Mouse (Mus musculus): ENCODE data around the gene Dock2. TPM values are rescaled to one million over a fixed set of nuclear protein-coding genes. Genes with fewer than 3 reads are reported as not detected.

The Dock2 gene
- polyA plus RNA-seq, 1 experiment: 35.9 TPM

GRCm38 (mm10) chr11:34492223-34492622 lies 291.5 kb downstream of the Dock2 start:
- peaks cover 24% of the 10 kb centered on the region for H3K36me3 ChIP-seq (ENCODE audit: control insufficient read depth, insufficient read depth, low read length)
- no peaks in the 10 kb centered on the region for H3K27me3 ChIP-seq (ENCODE audit: control insufficient read depth, insufficient read depth, low read length)
- no peak overlapping the region for H3K27ac ChIP-seq (ENCODE audit: insufficient read depth, low read length)
- DNase-seq (ENCODE audit: low read depth in 1 of 2, low spot score in 2 of 2): no peak
- H3K4me3 ChIP-seq (ENCODE audit: extremely low read depth, insufficient read depth, insufficient read length): no peak overlapping the region
- H3K4me1 ChIP-seq (ENCODE audit: control insufficient read depth, insufficient read depth, insufficient read length): peaks cover 2% of the 10 kb centered on the region; the same call in 1 of the 2 replicates
- TF ChIP-seq CTCF (IDR thresholded peaks at IDR 0.05; ENCODE audit: extremely low read depth, insufficient read depth, insufficient read length, insufficient replicate concordance) (no peak), POLR2A (IDR thresholded peaks at IDR 0.05; ENCODE audit: low read depth, low read length) (no peak)
- 86% methylated on average over 2 of the region's 2 CpGs for WGBS

- H3K4me1 ChIP-seq (ENCODE audit: control insufficient read depth, insufficient read depth, insufficient read length): peaks cover 2% of the 10 kb centered on the region; the same call in 1 of the 2 replicates
- no peak overlapping the region for H3K27ac ChIP-seq (ENCODE audit: insufficient read depth, low read length)
- H3K4me3 ChIP-seq (ENCODE audit: extremely low read depth, insufficient read depth, insufficient read length): no peak overlapping the region
- no peaks in the 10 kb centered on the region for H3K27me3 ChIP-seq (ENCODE audit: control insufficient read depth, insufficient read depth, low read length)
- H3K36me3 ChIP-seq (ENCODE audit: control insufficient read depth, insufficient read depth, low read length): peaks cover 16% of the 10 kb centered on the region
- 74% methylated on average over 6 of the region's 6 CpGs for WGBS
- no peak for DNase-seq (ENCODE audit: low read depth in 1 of 2, low spot score in 2 of 2)
- TF ChIP-seq POLR2A (IDR thresholded peaks at IDR 0.05; ENCODE audit: low read depth, low read length) (no peak), CTCF (IDR thresholded peaks at IDR 0.05; ENCODE audit: extremely low read depth, insufficient read depth, insufficient read length, insufficient replicate concordance) (no peak)
Measured at GRCm38 (mm10) chr11:34489548-34489947, 294.1 kb downstream of the Dock2 start.

DNA sequence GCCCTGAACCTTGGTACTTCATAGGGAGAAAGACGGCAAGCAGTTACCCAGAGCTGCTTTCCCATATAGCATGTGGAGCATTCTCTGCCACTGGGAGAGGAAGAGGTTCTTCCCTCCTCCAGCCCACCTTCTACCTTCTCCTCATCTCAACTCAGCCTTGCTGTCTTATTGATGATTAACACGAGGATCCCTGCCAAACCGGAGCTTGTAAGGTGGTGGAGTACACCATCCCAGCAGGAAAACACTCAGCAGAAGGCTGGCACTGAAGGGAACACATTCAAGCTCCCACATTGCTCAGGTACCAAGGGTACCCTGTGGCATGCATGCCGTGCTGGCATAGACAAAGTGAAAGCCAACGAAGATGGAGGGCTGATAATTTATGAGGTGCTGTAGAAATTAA lies 304.4 kb downstream of the Dock2 start:
- Histone ChIP-seq H3K27me3 (ENCODE audit: control insufficient read depth, insufficient read depth, low read length) (no peaks in the 10 kb centered on the region), H3K4me1 (ENCODE audit: control insufficient read depth, insufficient read depth, insufficient read length) (no peaks in the 10 kb centered on the region), H3K36me3 (ENCODE audit: control insufficient read depth, insufficient read depth, low read length) (peaks cover 15% of the 10 kb centered on the region), H3K27ac (ENCODE audit: insufficient read depth, low read length) (no peak overlapping the region), H3K4me3 (ENCODE audit: extremely low read depth, insufficient read depth, insufficient read length) (no peak overlapping the region)
- no peak for DNase-seq (ENCODE audit: low read depth in 1 of 2, low spot score in 2 of 2)
- TF ChIP-seq CTCF (IDR thresholded peaks at IDR 0.05; ENCODE audit: extremely low read depth, insufficient read depth, insufficient read length, insufficient replicate concordance): no peak
- TF ChIP-seq POLR2A (IDR thresholded peaks at IDR 0.05; ENCODE audit: low read depth, low read length): no peak
- 89% methylated on average over 5 of the region's 5 CpGs for WGBS

DNA sequence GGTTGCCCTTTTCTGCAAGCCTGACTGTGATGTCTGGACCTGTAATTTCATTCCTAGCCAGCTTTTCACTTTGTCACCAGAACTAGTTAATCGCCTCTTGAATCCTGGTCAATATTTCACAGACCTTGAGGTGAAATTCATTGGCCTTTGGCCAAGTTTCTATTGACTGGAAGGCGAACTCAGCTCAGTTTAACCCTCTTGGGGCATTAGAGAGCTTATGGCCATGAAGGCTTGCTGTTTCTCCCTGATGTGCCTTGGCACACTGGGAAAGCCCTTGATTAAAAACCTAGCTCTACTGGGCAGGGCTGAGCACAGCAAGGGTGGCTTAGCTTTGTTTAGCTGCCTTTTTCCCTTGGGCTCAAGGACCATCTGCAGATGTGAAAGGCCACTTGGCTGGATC lies 313.9 kb downstream of the Dock2 start:
- WGBS: 91% methylated on average over 2 of the region's 2 CpGs
- DNase-seq (ENCODE audit: low read depth in 1 of 2, low spot score in 2 of 2): no peak

DNA sequence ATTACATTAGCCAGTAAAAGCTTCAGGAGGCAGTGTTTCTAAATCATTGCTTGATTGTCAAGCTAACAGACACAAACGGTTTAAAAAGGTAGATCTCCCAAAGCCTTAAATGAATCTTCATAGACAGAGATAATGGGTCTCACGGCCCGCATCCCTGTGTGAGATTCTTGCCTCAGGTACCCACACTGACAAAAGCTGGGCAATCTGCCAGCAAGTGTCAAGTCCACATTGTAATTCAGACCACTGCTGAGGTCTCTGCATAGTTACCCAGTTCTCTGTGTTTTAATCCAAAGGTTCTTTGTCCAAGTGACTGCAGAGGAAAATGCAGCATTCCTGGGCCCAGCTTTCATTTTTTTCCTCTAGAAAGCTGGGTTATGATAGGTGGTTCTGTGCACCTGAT lies 315.1 kb downstream of the Dock2 start:
- Histone ChIP-seq H3K27me3 (ENCODE audit: control insufficient read depth, insufficient read depth, low read length) (no peaks in the 10 kb centered on the region), H3K4me1 (ENCODE audit: control insufficient read depth, insufficient read depth, insufficient read length) (no peaks in the 10 kb centered on the region), H3K36me3 (ENCODE audit: control insufficient read depth, insufficient read depth, low read length) (peaks cover 7% of the 10 kb centered on the region), H3K4me3 (ENCODE audit: extremely low read depth, insufficient read depth, insufficient read length) (no peak overlapping the region), H3K27ac (ENCODE audit: insufficient read depth, low read length) (no peak overlapping the region)
- TF ChIP-seq POLR2A (IDR thresholded peaks at IDR 0.05; ENCODE audit: low read depth, low read length) (no peak), CTCF (IDR thresholded peaks at IDR 0.05; ENCODE audit: extremely low read depth, insufficient read depth, insufficient read length, insufficient replicate concordance) (no peak)
- no peak for DNase-seq (ENCODE audit: low read depth in 1 of 2, low spot score in 2 of 2)
- WGBS: 91% methylated on average over 3 of the region's 3 CpGs

More for the DNA sequence above, 313.9 kb downstream of the Dock2 start:
- Histone ChIP-seq H3K4me3 (ENCODE audit: extremely low read depth, insufficient read depth, insufficient read length) (no peak overlapping the region), H3K27me3 (ENCODE audit: control insufficient read depth, insufficient read depth, low read length) (no peaks in the 10 kb centered on the region), H3K36me3 (ENCODE audit: control insufficient read depth, insufficient read depth, low read length) (peaks cover under 1% of the 10 kb centered on the region), H3K4me1 (ENCODE audit: control insufficient read depth, insufficient read depth, insufficient read length) (no peaks in the 10 kb centered on the region), H3K27ac (ENCODE audit: insufficient read depth, low read length) (no peak overlapping the region)
- TF ChIP-seq POLR2A (IDR thresholded peaks at IDR 0.05; ENCODE audit: low read depth, low read length) (no peak), CTCF (IDR thresholded peaks at IDR 0.05; ENCODE audit: extremely low read depth, insufficient read depth, insufficient read length, insufficient replicate concordance) (no peak)

- Histone ChIP-seq H3K4me3 (ENCODE audit: extremely low read depth, insufficient read depth, insufficient read length) (no peak overlapping the region), H3K4me1 (ENCODE audit: control insufficient read depth, insufficient read depth, insufficient read length) (no peaks in the 10 kb centered on the region), H3K27ac (ENCODE audit: insufficient read depth, low read length) (no peak overlapping the region), H3K27me3 (ENCODE audit: control insufficient read depth, insufficient read depth, low read length) (no peaks in the 10 kb centered on the region), H3K36me3 (ENCODE audit: control insufficient read depth, insufficient read depth, low read length) (peaks cover 11% of the 10 kb centered on the region)
- 90% methylated on average over 1 of the region's 1 CpGs for WGBS
- TF ChIP-seq POLR2A (IDR thresholded peaks at IDR 0.05; ENCODE audit: low read depth, low read length): no peak
- TF ChIP-seq CTCF (IDR thresholded peaks at IDR 0.05; ENCODE audit: extremely low read depth, insufficient read depth, insufficient read length, insufficient replicate concordance): no peak
- no peak for DNase-seq (ENCODE audit: low read depth in 1 of 2, low spot score in 2 of 2)
Measured at GRCm38 (mm10) chr11:34467056-34467455, 316.6 kb downstream of the Dock2 start.

GRCm38 (mm10) chr11:34449944-34450343 lies 333.7 kb downstream of the Dock2 start:
- Histone ChIP-seq H3K4me3 (ENCODE audit: extremely low read depth, insufficient read depth, insufficient read length) (no peak overlapping the region), H3K36me3 (ENCODE audit: control insufficient read depth, insufficient read depth, low read length) (peaks cover 10% of the 10 kb centered on the region), H3K27me3 (ENCODE audit: control insufficient read depth, insufficient read depth, low read length) (no peaks in the 10 kb centered on the region), H3K4me1 (ENCODE audit: control insufficient read depth, insufficient read depth, insufficient read length) (no peaks in the 10 kb centered on the region), H3K27ac (ENCODE audit: insufficient read depth, low read length) (no peak overlapping the region)
- WGBS: 94% methylated on average over 4 of the region's 4 CpGs
- TF ChIP-seq CTCF (IDR thresholded peaks at IDR 0.05; ENCODE audit: extremely low read depth, insufficient read depth, insufficient read length, insufficient replicate concordance): no peak
- no peak for TF ChIP-seq POLR2A (IDR thresholded peaks at IDR 0.05; ENCODE audit: low read depth, low read length)
- no peak for DNase-seq (ENCODE audit: low read depth in 1 of 2, low spot score in 2 of 2)

All from spleen, adult 2 months (tissue).